Comparison of ENCODE assay signal across 1 mouse cellular context in the genomic region with DNA sequence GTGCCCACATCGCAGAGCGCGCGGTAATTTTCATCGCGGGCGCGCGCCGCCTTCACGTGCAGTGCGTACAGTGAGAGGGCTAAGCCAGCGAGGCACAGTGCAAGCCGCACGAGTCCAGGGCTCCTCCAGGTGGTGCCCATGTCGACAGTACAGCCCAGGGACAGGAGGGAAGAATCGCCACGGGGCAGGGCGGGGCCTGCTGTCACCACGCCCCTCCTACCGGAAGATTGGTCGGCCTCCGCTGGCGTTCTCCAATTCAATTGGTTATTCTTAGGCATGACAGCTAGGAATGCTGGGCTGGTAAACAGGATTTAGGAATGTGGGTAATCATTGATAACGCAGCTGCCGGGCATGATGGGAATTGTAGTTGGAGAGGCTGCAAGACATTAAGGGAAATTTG.
A peak's percentile ranks its signal among the peaks of the same experiment; 100 is the strongest.
TF ChIP-seq lines count a peak whose summit lies in the region.

Gene Gm21974 (minus strand): TSS at position 13 of the 400 bp plus-strand sequence.
Gene Vkorc1 (minus strand): TSS at position 176 of the 400 bp plus-strand sequence.

TF ChIP-seq in MEL, 35 proteins besides CTCF, POLR2A, EP300 and RAD21 (continued from another document):
- TF ChIP-seq JUND (IDR thresholded peaks at IDR 0.05; ENCODE audit: low read depth, low read length) = no peak
- TF ChIP-seq MEF2A (IDR thresholded peaks at IDR 0.05; ENCODE audit: extremely low read depth, insufficient replicate concordance, low read depth, low read length, poor library complexity, severe bottlenecking) = no peak
- TF ChIP-seq USF2 (IDR thresholded peaks at IDR 0.05; ENCODE audit: borderline replicate concordance in 1 of 2, insufficient read depth in 1 of 2, low read depth in 1 of 2, low read length in 2 of 2) = no peak
- no peak for TF ChIP-seq CHD1 (IDR thresholded peaks at IDR 0.05; ENCODE audit: low read depth, low read length)
- peak; percentile 94 for TF ChIP-seq GATA1 (IDR thresholded peaks at IDR 0.05; ENCODE audit: low read depth, low read length)
- TF ChIP-seq TCF12 (IDR thresholded peaks at IDR 0.05; ENCODE audit: low read depth, low read length) = peak; percentile 54
- TF ChIP-seq BHLHE40 (IDR thresholded peaks at IDR 0.05; ENCODE audit: borderline replicate concordance, low read depth, low read length) = peak; percentile 85
- no peak for TF ChIP-seq ZKSCAN1 (IDR thresholded peaks at IDR 0.05; ENCODE audit: low read depth, low read length)
- peak; percentile 64 for TF ChIP-seq MYC (IDR thresholded peaks at IDR 0.05; ENCODE audit: low read depth, low read length)
- TF ChIP-seq TBP (IDR thresholded peaks at IDR 0.05; ENCODE audit: low read depth, low read length) = peak; percentile 23; the same call in 1 of the 2 replicates
- peak; percentile 32; the same call in 1 of the 2 replicates for TF ChIP-seq NRF1 (IDR thresholded peaks at IDR 0.05; ENCODE audit: insufficient read depth, low read depth, low read length, poor library complexity, severe bottlenecking)
- 0 out of 2 replicates have a peak, but pooled peaks have one; percentile 34 for TF ChIP-seq ETS1 (IDR thresholded peaks at IDR 0.05; ENCODE audit: low read depth, low read length)
- no peak for TF ChIP-seq E2F4 (IDR thresholded peaks at IDR 0.05; ENCODE audit: borderline replicate concordance, low read depth, low read length)
- TF ChIP-seq USF1 (IDR thresholded peaks at IDR 0.05; ENCODE audit: low read depth, low read length) = 0 out of 2 replicates have a peak, but pooled peaks have one; percentile 33
- no peak; the same call in 1 of the 2 replicates for TF ChIP-seq CHD2 (IDR thresholded peaks at IDR 0.05; ENCODE audit: low read length)
- TF ChIP-seq ZNF384 (IDR thresholded peaks at IDR 0.05; ENCODE audit: low read depth, low read length) = no peak
- peak; percentile 95 for TF ChIP-seq MXI1 (IDR thresholded peaks at IDR 0.05; ENCODE audit: low read depth, low read length)
- TF ChIP-seq SIN3A (IDR thresholded peaks at IDR 0.05; ENCODE audit: low read length) = peak; percentile 99
- TF ChIP-seq MYB (IDR thresholded peaks at IDR 0.05; ENCODE audit: low read depth, low read length) = no peak
- TF ChIP-seq GABPA (IDR thresholded peaks at IDR 0.05; ENCODE audit: low read depth, low read length) = no peak
